11 mouse cellular contexts compared by ENCODE assay signal in the genomic region with DNA sequence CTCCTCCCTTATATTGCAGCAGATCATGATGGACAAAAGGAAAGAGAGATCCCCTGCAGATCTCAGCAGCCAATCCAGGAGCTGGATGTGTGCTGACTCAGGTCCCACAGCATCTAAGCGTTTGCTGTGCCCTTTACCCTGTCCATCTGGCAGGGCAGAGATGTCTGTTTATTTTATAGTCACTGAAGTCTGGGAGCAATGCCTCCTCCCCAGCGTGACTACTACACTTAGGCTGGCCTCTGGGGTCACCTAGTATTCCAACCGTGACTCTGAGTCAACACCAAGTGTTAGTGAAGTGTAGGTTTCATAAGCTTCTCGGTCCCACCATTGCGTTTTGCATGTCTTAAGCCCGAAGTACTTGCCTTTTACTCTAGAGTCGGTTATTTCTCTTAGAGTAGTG.
DNase-seq lines count a peak whose midpoint lies in the region; ATAC-seq and TF ChIP-seq lines count a peak whose summit lies in the region.
"Had no signal": no experiment of that assay in that cellular context is flagged by ENCODE, and none has a peak within 500 bp of the region (broad histone marks: within the 10 kb centered on the region; RNA-seq: fewer than 3 reads in every experiment).

No protein-coding gene starts in this region.

- no peaks in the 10 kb centered on the region for H3K9me3 ChIP-seq in liver, embryonic 15.5 days (replicated peaks)
- no peaks in the 10 kb centered on the region for H3K9me3 ChIP-seq in liver, embryonic 11.5 days (ENCODE audit: control insufficient read depth, low read length)
- H3K9me3 ChIP-seq: midbrain, embryonic 13.5 days had no signal

- no peak overlapping the region for H3K9ac ChIP-seq in liver, embryonic 15.5 days
- H3K9ac ChIP-seq in liver, embryonic 11.5 days (ENCODE audit: low read depth, low read length), result no peak overlapping the region
- H3K9ac ChIP-seq: midbrain, embryonic 13.5 days had no signal

- TF ChIP-seq CTCF in kidney, adult 2 months (conservative IDR thresholded peaks at IDR 0.05; ENCODE audit: insufficient read depth, insufficient read length, low read depth, low read length), result no peak
- TF ChIP-seq CTCF in left cerebral cortex, adult 2 months (IDR thresholded peaks at IDR 0.05), result no peak

- intact Hi-C loops in left cerebral cortex, adult 2 months (cut with DNase I), result loop anchor here (2.0 to 10.0 kb wide), 2 partner anchors 179 to 693 kb away; no protein-coding TSS in a partner anchor

- H3K27me3 ChIP-seq in liver, embryonic 15.5 days, result no peaks in the 10 kb centered on the region
- H3K27me3 ChIP-seq in liver, embryonic 11.5 days (replicated peaks; ENCODE audit: control insufficient read depth, insufficient read depth, low read length), result no peaks in the 10 kb centered on the region
- no peaks in the 10 kb centered on the region for H3K27me3 ChIP-seq in kidney, adult 2 months (replicated peaks; ENCODE audit: control insufficient read depth, insufficient read depth, low read length)
- H3K27me3 ChIP-seq: midbrain, embryonic 13.5 days had no signal

- peak; percentile 31; the same call in 1 of the 2 replicates for ATAC-seq in liver, embryonic 15.5 days (ENCODE audit: insufficient read depth)
- ATAC-seq in liver, embryonic 11.5 days (replicated peaks; ENCODE audit: low FRiP score), result no peak
- ATAC-seq: hindbrain, postnatal 0 days; midbrain, embryonic 13.5 days had no signal

- no peak overlapping the region for H3K27ac ChIP-seq in liver, embryonic 15.5 days (replicated peaks)
- no peak overlapping the region for H3K27ac ChIP-seq in liver, embryonic 11.5 days (ENCODE audit: low read depth, low read length)
- peak overlapping the region; percentile 77 for H3K27ac ChIP-seq in kidney, adult 2 months (ENCODE audit: insufficient read depth, low read depth, low read length)
- H3K27ac ChIP-seq in left cerebral cortex, adult 2 months, result no peak overlapping the region
- H3K27ac ChIP-seq: hindbrain, postnatal 0 days; midbrain, embryonic 13.5 days had no signal

- no peak for DNase-seq in liver, embryonic 11.5 days (ENCODE audit: low spot score)
- peak; percentile 91 for DNase-seq in adipocyte (ENCODE audit: low spot score)
- DNase-seq in kidney, adult 2 months, result peak; percentile 84
- peak; percentile 63 to 81 for DNase-seq in kidney, postnatal 36 days
- DNase-seq in cerebellum, postnatal 4 days (ENCODE audit: low spot score in 2 of 2), result no peak
- no peak for DNase-seq in left cerebral cortex, adult 8-10 months (ENCODE audit: low spot score in 2 of 2)
- DNase-seq in left cerebral cortex, adult 2 months (ENCODE audit: extremely low spot score in 1 of 2, low spot score in 2 of 2), result no peak
- DNase-seq: cerebellum, adult 11-12 months had no signal

- H3K4me2 ChIP-seq in liver, embryonic 15.5 days, result no peak overlapping the region
- H3K4me2 ChIP-seq in liver, embryonic 11.5 days, result no peak overlapping the region
- H3K4me2 ChIP-seq: midbrain, embryonic 13.5 days had no signal

- no peak for TF ChIP-seq POLR2A in kidney, adult 2 months (IDR thresholded peaks at IDR 0.05; ENCODE audit: low read depth, low read length)

- whole genome bisulfite sequencing in liver, embryonic 15.5 days (ENCODE audit: insufficient replicate concordance), result 50% methylated on average over 7 of the region's 7 CpGs
- 68% methylated on average over 7 of the region's 7 CpGs for WGBS in liver, embryonic 11.5 days
- WGBS in kidney, adult 2 months, result 20% methylated on average over 7 of the region's 7 CpGs

- H3K4me1 ChIP-seq in liver, embryonic 15.5 days (replicated peaks), result no peaks in the 10 kb centered on the region
- no peaks in the 10 kb centered on the region; the same call in 1 of the 2 replicates for H3K4me1 ChIP-seq in liver, embryonic 11.5 days (replicated peaks; ENCODE audit: control insufficient read depth, insufficient read depth, low read length)
- H3K4me1 ChIP-seq in kidney, adult 2 months (ENCODE audit: control insufficient read depth, insufficient read depth, low read length), result peaks cover 29% of the 10 kb centered on the region; the same call in 1 of the 2 replicates
- H3K4me1 ChIP-seq: midbrain, embryonic 13.5 days had no signal

- no peak overlapping the region for H3K4me3 ChIP-seq in liver, embryonic 15.5 days (replicated peaks)
- H3K4me3 ChIP-seq in liver, embryonic 11.5 days (ENCODE audit: low read depth, low read length), result no peak overlapping the region
- H3K4me3 ChIP-seq in kidney, adult 2 months (ENCODE audit: insufficient read depth, low read depth, low read length), result no peak overlapping the region
- H3K4me3 ChIP-seq in left cerebral cortex, adult 2 months, result no peak overlapping the region
- H3K4me3 ChIP-seq: midbrain, embryonic 13.5 days had no signal

- H3K36me3 ChIP-seq in liver, embryonic 15.5 days (replicated peaks), result no peaks in the 10 kb centered on the region
- no peaks in the 10 kb centered on the region for H3K36me3 ChIP-seq in liver, embryonic 11.5 days (ENCODE audit: control insufficient read depth, insufficient read depth, low read length)
- H3K36me3 ChIP-seq in kidney, adult 2 months (ENCODE audit: control insufficient read depth, insufficient read depth, low read length), result no peaks in the 10 kb centered on the region
- H3K36me3 ChIP-seq: midbrain, embryonic 13.5 days had no signal

Comparison
In these comparisons a context has a peak if more than half of its experiments do, and no peak if none do; other contexts are left out.
1. DNase-seq: peak in adipocyte (single experiment), kidney, adult 2 months (single experiment) and kidney, postnatal 36 days (2 of 2); none in liver, embryonic 11.5 days (single experiment), cerebellum, postnatal 4 days (0 of 2), left cerebral cortex, adult 8-10 months (0 of 2) and left cerebral cortex, adult 2 months (0 of 2).